Mouse (Mus musculus): ENCODE measurements at regions not wholly inside any gene's neighbourhood (a gene's known extent, or its start where the extent isn't known, plus 50 kb on each side); places are given as distances from the start of the nearest gene placed in this dataset. TPM values are rescaled to one million over a fixed set of nuclear protein-coding genes. Genes with fewer than 3 reads are reported as not detected.

DNA sequence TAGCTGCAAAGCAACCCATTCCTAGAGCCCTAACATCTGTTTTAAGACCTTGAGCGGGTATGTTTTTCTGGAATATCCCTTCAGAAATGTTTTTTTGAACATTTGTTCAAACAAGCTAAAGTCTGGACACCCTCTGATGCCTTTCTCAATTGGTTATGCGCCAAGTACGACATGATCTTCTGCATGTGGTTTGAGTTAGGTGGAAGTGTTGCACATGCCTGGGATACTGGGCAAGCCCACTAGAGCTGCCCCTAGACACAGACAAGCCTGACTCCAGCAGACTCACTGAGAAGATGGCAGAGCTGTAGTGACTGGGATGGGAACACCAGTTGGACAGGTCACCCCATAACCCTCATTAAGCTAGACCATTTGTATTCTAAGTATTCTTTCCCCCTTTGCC lies 153.2 kb upstream of the Cypt2 start:
- ATAC-seq (ENCODE audit: low read depth) = no peak

GRCm38 (mm10) chrX:105366284-105366683 lies 133.3 kb upstream of the Cypt2 start:
- Histone ChIP-seq H3K4me2 (no peak overlapping the region), H3K4me1 (replicated peaks) (no peaks in the 10 kb centered on the region), H3K4me3 (no peak overlapping the region), H3K36me3 (no peaks in the 10 kb centered on the region), H3K9ac (no peak overlapping the region), H3K27me3 (peaks cover 54% of the 10 kb centered on the region), H3K27ac (replicated peaks) (no peak overlapping the region), H3K9me3 (no peaks in the 10 kb centered on the region)
- ATAC-seq (ENCODE audit: low read depth) = no peak
- WGBS = 21% methylated on average over 2 of the region's 2 CpGs

More for the DNA sequence above, 153.2 kb upstream of the Cypt2 start:
- H3K9ac ChIP-seq = no peak overlapping the region
- no peak overlapping the region for H3K27ac ChIP-seq (replicated peaks)
- H3K4me1 ChIP-seq (replicated peaks) = no peaks in the 10 kb centered on the region
- no peaks in the 10 kb centered on the region for H3K9me3 ChIP-seq
- peaks cover 40% of the 10 kb centered on the region for H3K27me3 ChIP-seq
- H3K36me3 ChIP-seq = peaks cover 10% of the 10 kb centered on the region; the same call in 1 of the 2 replicates
- H3K4me2 ChIP-seq = no peak overlapping the region
- 72% methylated on average over 3 of the region's 3 CpGs for WGBS
- H3K4me3 ChIP-seq = no peak overlapping the region

DNA sequence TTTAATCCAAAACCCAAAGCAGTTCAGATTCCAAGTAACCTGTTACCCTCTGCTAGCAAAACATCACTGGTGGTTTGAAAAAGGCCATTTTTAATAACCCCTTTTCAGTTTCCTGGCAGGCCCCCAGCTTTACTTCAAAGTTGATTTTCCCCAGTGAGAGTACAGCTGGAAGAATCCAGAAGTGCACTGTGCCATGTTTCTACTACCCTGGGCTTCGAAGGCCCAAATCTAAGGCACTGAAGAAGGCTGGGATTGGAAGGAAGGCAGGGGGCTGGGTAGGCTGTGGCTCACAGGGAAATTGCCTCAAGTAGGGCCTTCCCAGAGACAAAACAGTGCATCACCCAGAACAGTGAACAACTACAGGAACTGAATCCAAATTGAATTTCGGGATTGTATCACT lies 131.6 kb upstream of the Cypt2 start:
- ATAC-seq (ENCODE audit: low read depth) = no peak
- H3K27me3 ChIP-seq = peaks cover 57% of the 10 kb centered on the region
- WGBS = 77% methylated on average over 2 of the region's 2 CpGs
- no peak overlapping the region for H3K9ac ChIP-seq
- H3K36me3 ChIP-seq = no peaks in the 10 kb centered on the region
- no peaks in the 10 kb centered on the region for H3K9me3 ChIP-seq
- H3K4me3 ChIP-seq = no peak overlapping the region
- no peak overlapping the region for H3K27ac ChIP-seq (replicated peaks)
- H3K4me1 ChIP-seq (replicated peaks) = no peaks in the 10 kb centered on the region
- H3K4me2 ChIP-seq = no peak overlapping the region

DNA sequence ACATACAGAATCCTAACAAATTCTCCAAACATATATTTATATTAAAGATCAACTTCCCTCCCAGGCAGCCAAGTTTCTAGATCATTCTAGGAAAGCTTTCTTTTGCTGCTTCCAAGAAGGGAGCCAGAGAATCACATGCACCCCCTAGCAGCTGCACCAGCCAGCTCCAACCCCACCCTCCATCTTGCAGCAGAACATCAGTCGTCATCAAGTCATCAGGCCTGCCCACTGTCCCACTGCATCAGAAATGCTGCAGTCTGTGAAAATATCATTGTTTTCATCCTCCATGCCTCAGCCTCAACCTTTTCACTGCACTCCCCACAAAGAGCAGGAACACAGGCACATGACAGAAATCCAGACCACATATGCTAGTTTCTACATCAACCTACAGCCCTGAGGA lies 109.1 kb upstream of the Cypt2 start:
- Histone ChIP-seq H3K4me2 (peak overlapping the region; percentile 56), H3K4me1 (replicated peaks) (peaks cover 8% of the 10 kb centered on the region; the same call in 1 of the 2 replicates), H3K9ac (peak overlapping the region; percentile 68), H3K27me3 (peaks cover 40% of the 10 kb centered on the region), H3K36me3 (peaks cover 21% of the 10 kb centered on the region), H3K27ac (replicated peaks) (peak overlapping the region; percentile 91), H3K4me3 (peak overlapping the region; percentile 40), H3K9me3 (no peaks in the 10 kb centered on the region)
- ATAC-seq (ENCODE audit: low read depth) = no peak
- WGBS = 27% methylated on average over 1 of the region's 1 CpGs

GRCm38 (mm10) chrX:105391029-105391428 lies 108.5 kb upstream of the Cypt2 start:
- peaks cover 18% of the 10 kb centered on the region; the same call in 1 of the 2 replicates for H3K36me3 ChIP-seq
- H3K9me3 ChIP-seq = no peaks in the 10 kb centered on the region
- ATAC-seq (ENCODE audit: low read depth) = peak; percentile 69
- H3K9ac ChIP-seq = peak overlapping the region; percentile 68
- H3K27ac ChIP-seq (replicated peaks) = peak overlapping the region; percentile 91
- peaks cover 40% of the 10 kb centered on the region for H3K27me3 ChIP-seq
- H3K4me1 ChIP-seq (replicated peaks) = peaks cover 8% of the 10 kb centered on the region; the same call in 1 of the 2 replicates
- peak overlapping the region; percentile 56 for H3K4me2 ChIP-seq
- H3K4me3 ChIP-seq = peak overlapping the region; percentile 40

GRCm38 (mm10) chrX:105391680-105392462 lies 107.7 kb upstream of the Cypt2 start:
- peak; percentile 99 for ATAC-seq (ENCODE audit: low read depth)
- H3K36me3 ChIP-seq = 0 out of 2 replicates have a peak, but pooled peaks cover 11% of the 10 kb centered on the region

DNA sequence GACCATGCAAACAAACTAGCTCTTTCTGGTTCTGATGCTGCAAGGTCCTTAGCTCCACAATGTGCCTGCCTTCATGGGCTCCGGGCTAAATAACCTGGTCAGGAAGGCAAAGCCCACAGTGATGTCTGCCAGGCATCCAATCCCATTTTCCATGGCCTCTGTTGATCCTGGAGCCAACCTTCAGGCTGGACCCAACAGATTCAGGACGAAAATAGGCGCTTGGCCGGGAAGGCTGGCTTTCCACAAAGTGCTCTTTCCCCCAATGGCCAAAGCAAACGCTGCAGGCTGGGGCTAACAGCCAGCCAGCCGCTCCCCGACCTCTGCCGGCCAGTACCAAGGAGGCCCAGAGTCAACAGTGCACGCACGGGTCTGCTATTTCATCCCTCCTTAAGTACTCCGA lies 106.3 kb upstream of the Cypt2 start:
- Histone ChIP-seq H3K4me2 (no peak overlapping the region), H3K9me3 (no peaks in the 10 kb centered on the region), H3K4me1 (replicated peaks) (peaks cover 8% of the 10 kb centered on the region; the same call in 1 of the 2 replicates), H3K27ac (replicated peaks) (no peak overlapping the region), H3K27me3 (peaks cover 34% of the 10 kb centered on the region), H3K4me3 (no peak overlapping the region), H3K36me3 (no peaks in the 10 kb centered on the region), H3K9ac (no peak overlapping the region)
- ATAC-seq (ENCODE audit: low read depth) = no peak
- whole genome bisulfite sequencing = 49% methylated on average over 11 of the region's 11 CpGs

More at GRCm38 (mm10) chrX:105391680-105392462, 107.7 kb upstream of the Cypt2 start:
- no peaks in the 10 kb centered on the region for H3K9me3 ChIP-seq
- H3K27me3 ChIP-seq = peaks cover 40% of the 10 kb centered on the region
- H3K9ac ChIP-seq = peak overlapping the region; percentile 68
- 23% methylated on average over 8 of the region's 8 CpGs for WGBS
- peak overlapping the region; percentile 91 for H3K27ac ChIP-seq (replicated peaks)
- peaks cover 8% of the 10 kb centered on the region; the same call in 1 of the 2 replicates for H3K4me1 ChIP-seq (replicated peaks)
- peak overlapping the region; percentile 40 for H3K4me3 ChIP-seq
- H3K4me2 ChIP-seq = peak overlapping the region; percentile 56

DNA sequence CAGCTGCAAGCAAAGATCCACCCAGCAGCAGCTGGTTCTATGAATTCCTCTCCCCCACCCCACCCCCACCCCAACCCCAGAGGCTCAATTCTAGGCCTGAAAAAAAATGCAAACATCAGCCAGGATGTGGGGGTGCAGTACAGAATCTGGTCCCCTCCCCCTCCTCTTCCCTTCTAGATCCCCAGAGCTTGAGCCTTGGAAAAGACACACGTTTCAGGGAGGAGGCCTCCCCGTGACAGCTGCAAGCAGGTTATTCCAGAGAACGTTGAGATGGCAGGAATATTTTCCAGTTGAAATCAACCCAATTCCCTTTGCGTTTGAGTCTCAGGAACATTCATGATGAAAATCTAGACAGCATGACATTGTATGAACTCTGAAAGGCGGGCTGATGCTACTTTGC lies 86.2 kb upstream of the Cypt2 start:
- Histone ChIP-seq H3K27me3 (peaks cover 41% of the 10 kb centered on the region), H3K4me1 (replicated peaks) (no peaks in the 10 kb centered on the region), H3K9me3 (no peaks in the 10 kb centered on the region), H3K36me3 (no peaks in the 10 kb centered on the region), H3K27ac (replicated peaks) (no peak overlapping the region), H3K4me2 (no peak overlapping the region), H3K9ac (no peak overlapping the region), H3K4me3 (no peak overlapping the region)
- WGBS = 70% methylated on average over 5 of the region's 5 CpGs
- no peak for ATAC-seq (ENCODE audit: low read depth)

GRCm38 (mm10) chrX:105420976-105421375 lies 78.6 kb upstream of the Cypt2 start:
- no peaks in the 10 kb centered on the region for H3K9me3 ChIP-seq
- WGBS = 74% methylated on average over 3 of the region's 3 CpGs
- no peak overlapping the region for H3K4me3 ChIP-seq
- no peaks in the 10 kb centered on the region for H3K36me3 ChIP-seq
- H3K4me1 ChIP-seq (replicated peaks) = no peaks in the 10 kb centered on the region
- no peak for ATAC-seq (ENCODE audit: low read depth)
- no peak overlapping the region for H3K9ac ChIP-seq
- no peak overlapping the region for H3K27ac ChIP-seq (replicated peaks)
- no peak overlapping the region for H3K4me2 ChIP-seq
- H3K27me3 ChIP-seq = peaks cover 13% of the 10 kb centered on the region

MicroRNA genes in the stretch of these regions (microRNA counts, 519-probe panel; counts per million panel counts)
- not detected for microRNA mmu-miR-325

Small RNA genes lying in the stretch of these regions (microRNA-seq; reads per million reads assigned to microRNA genes)
- 405 reads per million, percentile 73 among the genes with 10 or more reads in this experiment for gene Mir325
